Mouse (Mus musculus) heart, postnatal 4 days (tissue): Measurements from ENCODE around the gene Wars. TPM values are rescaled to one million over a fixed set of nuclear protein-coding genes. Genes with fewer than 3 reads are reported as not detected.
"Not testable (repeated sequence)": the region's sequence is repeated elsewhere in the genome, so short reads cannot be mapped to it uniquely, and the experiment has no call there.

Source experiments
- DNase-seq: peaks from one replicate; pipeline ENCODE4 v3.0.0; 2021
- total RNA-seq, 2 experiments: library from RNA; stranded (reverse); gene quantifications; 2 replicates each; pipeline ENCODE4 v1.2.3; 2021

The Wars gene
- total RNA-seq, 2 experiments from 2014 or later, result 48.1 to 49.0 TPM

DNA sequence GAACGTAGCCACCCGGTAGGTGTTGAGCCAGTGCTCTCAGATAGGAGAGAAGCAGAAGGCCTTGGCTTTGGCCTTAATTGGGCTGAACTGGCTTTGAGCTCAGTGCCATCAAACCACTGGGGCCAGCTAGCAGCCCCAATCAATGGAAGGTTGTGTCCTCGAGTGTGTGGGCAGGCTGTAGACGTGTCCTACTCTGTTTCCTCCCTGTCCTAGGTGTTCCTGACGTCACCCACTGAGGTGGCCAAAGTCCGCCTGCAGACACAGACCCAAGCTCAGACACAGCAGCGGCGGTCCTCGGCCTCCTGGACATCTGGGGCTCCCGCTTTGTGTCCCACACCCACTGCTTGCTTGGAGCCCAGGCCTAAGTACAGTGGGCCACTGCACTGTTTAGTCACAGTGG is 38.9 kb downstream of the Wars start:
- no peak for DNase-seq

DNA sequence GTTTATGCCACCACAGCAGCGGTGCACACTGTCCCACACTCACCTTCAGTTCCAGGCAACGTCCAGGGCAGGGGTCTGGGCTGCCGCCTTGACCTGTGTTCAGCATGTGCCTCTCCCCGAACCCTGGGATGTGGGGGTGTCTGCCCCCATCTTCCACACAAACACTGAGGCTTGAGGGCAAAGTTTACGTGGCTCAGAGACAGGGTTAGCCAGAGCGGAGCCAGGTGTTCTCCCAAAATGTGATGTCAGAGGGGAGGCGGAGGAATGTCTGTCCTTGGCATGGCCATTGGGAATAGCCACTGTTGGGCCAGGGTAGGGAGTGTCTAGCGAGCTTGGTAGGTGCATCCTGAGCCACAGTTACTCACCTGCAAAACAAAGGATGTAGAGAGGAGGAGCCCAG is 41.2 kb downstream of the Wars start:
- DNase-seq, result no peak

DNA sequence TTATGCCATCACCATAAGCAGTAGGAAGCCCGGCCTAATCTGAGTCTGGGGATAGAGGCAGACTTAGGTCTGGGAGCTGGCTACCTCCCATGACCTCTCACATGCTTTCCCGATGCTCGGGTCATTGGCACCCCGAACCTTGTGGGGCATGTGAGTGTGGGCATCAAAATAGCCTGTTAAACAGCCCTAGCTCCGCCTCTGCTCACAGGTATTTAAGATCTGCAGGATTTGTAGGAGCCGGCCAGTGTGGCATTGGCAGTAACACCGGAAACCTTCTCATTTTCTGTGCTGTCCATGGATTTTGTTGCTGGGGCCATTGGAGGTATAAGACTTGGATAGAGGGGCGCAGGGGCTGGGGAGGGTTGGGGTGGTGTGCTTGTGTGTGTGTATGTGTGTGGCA is 43.1 kb downstream of the Wars start:
- no peak for DNase-seq

DNA sequence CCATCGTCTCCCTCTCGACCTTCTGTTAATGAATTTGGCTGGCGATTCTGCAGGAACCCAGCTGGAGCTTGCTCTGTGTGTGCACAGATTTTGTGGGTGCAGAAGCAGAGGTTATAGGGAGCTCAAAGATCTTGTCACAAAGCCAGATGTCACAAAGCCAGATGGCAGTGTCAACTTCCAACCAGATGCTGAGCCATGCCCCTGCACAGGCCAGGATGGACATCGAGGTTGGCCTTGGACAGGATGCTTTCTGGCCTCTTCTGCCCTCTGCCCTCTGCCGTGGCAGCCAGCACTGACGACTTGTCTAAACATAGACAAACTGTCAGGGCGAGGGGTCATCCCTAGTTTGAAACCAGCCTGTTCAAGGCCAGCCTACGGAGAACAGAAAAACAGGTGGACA is 43.8 kb downstream of the Wars start:
- no peak for DNase-seq

DNA sequence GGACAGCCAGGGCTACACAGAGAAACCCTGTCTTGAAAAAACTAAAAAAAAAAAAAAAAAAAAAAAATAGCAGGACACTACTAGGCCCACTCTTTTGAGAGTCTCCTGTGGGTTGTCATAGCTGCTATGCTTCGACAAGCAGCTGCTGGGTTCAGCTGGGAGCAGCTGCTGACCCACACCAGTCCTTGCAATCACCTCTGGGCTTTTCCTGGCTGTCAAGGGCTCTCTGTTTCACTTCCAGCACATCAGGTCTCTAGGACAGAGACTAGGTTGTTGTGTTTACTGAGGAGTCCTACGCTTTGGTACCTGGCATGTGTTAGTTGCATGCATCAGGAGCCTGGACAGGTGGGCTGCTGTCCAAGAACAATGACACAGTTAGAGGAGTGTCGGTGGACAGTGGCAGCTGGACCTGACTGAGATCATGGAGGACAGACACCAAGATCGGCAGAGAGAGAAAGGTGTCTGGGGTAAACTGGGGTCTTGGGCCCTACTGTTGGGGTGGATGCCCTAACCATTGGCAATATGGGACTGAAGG is 44.4 kb downstream of the Wars start:
- no peak for DNase-seq

DNA sequence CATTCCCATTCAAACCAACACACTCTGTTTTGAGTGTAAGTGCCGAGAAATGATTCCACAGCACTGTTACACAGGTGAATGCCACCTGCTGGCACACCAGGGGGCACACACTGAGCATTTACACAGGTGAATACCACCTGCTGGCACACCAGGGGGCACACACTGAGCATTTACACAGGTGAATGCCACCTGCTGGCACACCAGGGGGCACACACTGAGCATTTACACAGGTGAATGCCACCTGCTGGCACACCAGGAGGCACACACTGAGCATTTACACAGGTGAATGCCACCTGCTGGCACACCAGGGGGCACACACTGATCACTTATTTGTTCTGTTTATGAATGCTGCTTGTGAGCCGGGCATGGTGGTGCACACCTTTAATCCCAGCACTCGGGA is 45.9 kb downstream of the Wars start:
- not testable (repeated sequence) for DNase-seq

DNA sequence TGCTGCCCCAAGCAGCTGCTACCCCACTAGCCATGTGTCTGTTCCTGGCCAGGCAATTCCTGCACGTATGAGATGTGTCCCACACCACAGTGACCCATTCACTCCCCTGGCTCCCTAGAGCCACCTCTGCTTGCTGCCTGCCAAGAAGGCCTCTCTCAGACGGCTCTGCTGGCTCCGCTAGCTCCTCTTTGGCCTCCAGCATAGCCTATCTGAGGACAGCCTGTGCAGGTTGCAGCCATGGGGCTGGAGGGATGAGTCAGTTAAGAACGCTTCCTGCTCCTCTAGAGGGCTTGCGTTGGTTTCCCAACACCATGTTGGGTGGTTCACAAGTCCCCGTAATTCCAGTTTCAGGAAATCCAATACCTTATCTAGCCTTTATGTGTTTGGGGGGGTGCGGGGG is 51.3 kb downstream of the Wars start:
- no peak for DNase-seq

DNA sequence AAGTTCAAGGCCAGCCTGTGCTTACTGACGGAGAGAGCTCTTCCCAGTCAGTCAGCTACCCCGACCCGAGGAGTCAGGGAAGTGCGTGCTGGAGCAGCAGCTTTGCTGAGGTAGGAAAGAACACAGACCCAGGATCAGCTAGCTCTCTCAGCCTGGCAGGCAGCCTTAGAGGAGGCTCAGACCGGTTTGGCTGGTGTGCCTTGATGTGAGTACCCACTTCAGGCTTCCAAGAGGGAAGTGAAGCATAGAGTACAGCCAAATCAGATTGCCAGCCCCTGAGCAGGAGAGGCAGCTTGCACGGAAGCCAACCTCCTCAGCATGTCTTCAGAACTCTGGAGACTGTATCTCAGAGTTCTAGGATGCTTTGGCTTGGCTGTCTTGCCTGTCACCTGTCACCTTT is 52.8 kb downstream of the Wars start:
- no peak for DNase-seq

DNA sequence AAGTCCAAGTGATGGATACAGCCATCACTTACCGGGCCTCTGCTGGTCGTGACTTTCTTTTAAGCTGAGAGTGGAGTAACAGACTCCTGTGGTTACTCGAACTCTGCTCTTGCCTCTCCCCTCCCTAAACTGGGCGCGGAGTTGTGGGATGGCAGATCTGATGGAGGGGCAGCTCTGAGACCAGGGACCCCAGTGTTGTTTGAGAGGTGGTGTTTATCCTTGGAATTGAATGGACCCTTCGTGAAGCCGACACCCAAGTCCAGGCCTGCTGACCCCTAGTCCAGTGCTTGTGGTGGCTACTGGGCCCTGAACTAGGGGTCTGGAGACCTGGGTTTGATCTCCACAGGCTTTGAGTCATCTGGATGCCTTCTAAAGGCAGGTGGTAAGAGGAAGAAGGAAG is 57.3 kb downstream of the Wars start:
- DNase-seq, result no peak

DNA sequence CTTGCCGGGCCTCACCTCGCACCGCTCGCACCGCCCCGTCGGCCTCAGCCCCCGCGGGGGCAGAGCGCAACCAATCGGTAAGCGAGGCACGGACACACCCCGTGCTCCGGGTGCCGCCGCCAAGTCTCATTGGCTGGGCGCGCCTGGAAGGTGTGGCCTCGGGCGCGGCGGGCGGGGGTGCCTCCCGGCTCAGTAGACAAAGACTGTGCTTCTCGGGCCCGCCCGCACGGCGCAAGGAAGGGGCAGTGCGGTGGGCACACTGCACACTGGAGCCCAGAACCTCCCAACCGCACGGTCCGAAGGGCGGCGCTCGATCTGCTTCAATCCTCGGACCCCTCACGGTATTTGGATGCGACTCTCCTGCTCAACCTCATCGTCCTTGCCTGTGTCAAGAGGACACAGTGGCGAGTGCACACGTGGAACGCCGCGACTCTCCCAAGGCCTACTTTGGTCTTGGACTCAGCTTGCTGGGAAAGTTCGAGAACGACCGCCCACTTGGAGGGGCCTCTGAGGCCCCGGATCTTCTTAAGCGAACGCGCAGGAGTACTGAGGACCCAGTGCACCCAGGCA is 58.0 kb downstream of the Wars start, which contains the start of the genes Slc25a29 and Slc25a47:
Gene Slc25a29, minus strand, starts transcription at position 44 of the 570 bp plus-strand sequence.
Gene Slc25a47, plus strand, starts transcription at position 207 of the 570 bp plus-strand sequence.
- peak; percentile 97 for DNase-seq

DNA sequence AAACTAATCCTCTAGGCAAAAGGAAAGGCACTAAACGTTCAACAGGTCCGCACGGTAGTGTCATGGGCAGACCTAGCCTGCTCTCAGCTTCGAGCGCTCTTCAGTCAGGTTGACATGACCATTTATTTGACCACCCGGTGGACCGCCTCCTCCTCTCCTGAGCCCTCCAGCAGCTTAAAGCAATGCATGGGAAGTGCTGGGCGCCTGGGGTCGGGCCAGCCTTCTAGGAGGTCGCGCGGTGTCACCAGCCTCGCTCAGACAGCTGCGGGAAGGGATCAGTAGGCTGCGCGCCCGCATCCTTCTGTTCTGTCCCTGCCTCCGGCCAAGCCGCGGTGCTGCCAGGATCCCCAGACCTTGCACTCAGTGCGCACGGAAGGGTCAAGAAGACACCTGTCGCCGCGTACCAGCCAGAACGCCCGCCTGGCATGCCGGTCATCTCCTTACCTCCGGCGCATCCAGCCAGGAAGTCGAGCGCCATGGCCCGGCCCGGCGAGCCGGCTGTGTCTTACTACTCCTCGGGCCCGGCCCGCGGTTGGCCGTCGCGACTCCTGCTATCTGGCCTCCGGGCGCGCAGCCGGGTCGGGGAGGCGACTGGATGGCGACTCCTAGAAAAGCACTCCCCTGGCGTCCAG is 58.6 kb downstream of the Wars start:
- DNase-seq, result no peak

DNA sequence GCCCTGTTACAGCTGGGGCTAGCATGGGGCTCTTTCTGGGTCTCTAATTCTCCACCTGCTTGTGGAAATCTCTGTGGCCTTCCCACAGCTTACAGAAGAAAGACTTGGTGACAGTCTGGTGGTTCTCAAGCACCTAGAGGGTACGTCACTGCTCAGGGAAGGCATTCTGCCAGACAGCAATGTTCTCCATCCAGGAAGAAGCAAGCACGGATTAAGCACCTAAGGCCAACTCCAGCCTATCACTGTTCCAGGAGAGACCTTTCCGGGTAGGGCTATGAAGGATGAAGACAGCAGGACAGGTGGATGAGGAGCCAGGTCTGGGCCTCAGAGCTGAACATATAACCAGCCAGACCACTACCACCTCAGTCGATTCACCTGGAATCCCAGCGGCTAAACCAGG is 59.2 kb downstream of the Wars start:
- DNase-seq, result no peak

DNA sequence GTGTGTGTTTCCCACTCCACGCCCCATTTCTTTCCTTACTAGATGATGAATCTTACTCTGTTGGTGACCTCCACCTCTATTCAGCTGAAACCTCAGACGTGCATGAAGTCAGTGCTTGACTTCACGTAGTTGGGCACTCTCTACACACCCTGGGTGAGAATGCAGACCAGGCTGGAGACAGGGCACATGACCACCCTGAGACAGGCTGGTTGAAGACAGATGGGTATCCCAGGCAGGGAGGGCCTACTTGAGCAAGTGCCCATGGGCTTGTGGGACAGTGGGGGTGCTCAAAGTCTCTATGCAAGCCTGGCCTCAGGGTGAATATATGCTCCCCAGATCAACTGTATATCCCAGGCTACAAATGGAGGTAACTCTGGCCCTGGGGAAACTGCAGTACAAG is 59.6 kb downstream of the Wars start:
- no peak for DNase-seq

DNA sequence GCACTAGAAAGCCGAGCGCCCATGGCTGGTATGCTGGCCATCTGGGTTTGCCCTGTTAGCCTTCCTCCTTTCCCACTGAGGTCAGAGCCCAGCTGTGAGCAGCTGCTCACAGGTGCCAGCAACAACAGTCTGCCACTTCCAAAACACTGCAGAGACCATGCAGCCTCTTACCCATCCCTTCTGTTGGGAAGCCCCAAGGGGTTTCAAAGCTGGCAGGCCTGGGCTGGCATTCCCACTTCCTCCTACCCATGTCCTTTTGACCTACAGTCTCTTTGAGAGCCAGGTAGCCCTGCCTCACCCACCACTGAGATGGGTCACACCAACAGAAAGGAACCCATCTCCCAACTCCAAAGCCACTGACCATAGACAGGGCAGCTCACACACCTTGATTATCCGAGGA is 60.6 kb downstream of the Wars start:
- no peak for DNase-seq

DNA sequence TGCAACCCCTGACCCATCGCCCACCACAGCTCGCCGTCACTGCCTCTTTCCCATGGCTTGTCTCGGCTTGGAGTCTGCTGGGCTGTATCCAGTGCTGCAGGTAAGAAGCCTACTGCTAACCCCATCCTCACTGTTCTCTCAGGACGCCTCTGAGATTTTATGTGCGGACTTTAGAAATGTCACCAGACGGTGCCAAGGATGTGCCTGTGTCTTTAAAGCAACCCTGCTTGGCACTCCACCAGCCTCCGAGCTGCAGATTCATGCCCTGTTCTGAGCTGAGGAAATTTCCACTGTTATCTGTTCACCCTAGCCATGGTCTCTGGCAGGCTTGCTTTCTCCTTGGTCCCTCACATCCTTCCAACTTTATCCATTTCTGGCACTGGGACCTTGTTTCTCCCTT is 61.1 kb downstream of the Wars start:
- DNase-seq, result no peak

DNA sequence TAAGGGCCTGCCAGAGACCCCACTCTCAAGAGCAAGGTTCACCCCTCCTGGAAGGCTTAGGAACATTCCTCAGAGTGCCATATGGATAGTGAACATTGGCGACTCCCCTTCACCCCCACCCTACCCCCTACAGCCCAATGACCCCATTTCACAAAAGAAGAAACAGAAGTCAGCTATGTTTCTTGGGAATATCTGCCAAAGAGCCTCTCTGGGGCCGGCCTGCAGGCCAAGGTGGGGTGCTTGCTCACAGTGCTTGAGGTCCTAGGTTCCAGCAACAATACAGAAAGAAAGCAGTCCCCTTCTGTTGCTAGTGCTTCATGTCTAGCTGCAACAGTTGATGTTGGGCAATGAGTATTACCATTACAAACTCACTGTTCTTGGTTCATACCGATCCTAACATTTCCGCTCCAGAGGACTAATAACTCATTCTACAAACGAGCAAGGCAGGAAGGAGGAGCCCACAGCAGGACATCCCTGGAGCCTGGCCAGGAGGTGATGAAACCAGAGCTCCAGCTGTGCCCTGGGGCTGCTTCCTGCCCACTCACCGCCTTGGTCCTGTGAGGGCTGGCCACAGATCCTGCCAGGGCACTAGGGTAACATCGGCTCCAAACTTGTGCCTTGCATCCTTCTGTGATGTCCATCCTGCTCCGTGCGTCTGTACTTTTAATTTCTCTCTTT is 61.9 kb downstream of the Wars start:
- peak; percentile 55 for DNase-seq

DNA sequence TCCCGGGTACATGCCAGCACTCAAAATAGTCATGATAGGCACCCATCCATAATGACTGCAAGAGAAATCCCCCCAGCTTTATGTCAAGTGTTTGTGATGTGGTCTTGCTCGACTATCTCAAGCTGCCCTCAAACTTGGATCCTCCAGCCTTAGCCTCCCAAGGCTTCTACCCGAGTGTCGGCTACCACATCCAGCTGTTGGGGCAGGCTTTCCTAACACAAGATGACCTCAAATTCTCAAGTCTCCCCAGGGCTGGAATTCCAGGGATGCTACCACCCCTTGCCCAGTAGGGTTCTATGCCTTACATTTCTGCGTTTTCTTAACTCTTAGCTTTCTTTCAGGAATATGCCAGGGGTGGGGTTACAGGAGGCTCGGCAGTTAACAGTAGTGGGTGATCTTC is 63.6 kb downstream of the Wars start:
- DNase-seq, result no peak

DNA sequence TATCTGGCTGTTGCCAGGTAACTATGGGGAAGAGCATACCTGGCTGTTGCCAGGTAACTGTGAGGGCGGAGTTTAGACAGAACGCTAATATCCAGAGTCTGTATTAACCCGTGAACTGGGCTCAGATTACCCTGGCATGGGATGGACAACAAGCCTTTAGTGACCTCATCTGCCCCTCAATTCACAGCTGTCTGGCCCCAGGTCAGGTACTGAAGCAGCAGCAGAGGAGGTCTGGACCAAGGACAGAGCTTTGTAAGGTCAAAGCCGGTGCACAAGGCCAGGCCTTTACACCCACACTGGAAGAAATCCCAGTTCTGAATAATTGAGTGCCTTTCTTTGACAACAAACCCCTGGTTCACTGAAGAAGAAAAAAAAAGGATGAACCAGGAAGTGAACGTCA is 64.3 kb downstream of the Wars start:
- no peak for DNase-seq

DNA sequence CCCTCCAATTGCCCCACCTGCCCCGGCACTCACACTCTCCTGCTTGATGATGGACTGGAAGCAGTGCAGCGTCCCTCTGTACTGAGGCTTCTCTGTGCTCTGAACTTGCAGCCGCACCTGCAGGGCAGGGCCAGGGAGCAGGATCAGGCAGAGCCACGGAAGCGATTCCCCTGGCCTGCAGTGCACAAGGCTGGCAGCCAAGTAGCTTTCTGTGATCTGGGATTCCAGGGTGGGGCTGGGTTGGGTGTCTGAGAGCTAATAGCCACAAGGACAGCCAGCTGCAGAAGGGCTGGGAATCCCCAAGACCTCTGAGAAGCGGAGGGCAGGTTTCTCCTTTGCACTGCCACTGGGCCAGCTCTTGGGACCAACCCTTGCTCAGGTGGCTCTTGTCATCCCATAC is 66.3 kb downstream of the Wars start:
- DNase-seq, result no peak

DNA sequence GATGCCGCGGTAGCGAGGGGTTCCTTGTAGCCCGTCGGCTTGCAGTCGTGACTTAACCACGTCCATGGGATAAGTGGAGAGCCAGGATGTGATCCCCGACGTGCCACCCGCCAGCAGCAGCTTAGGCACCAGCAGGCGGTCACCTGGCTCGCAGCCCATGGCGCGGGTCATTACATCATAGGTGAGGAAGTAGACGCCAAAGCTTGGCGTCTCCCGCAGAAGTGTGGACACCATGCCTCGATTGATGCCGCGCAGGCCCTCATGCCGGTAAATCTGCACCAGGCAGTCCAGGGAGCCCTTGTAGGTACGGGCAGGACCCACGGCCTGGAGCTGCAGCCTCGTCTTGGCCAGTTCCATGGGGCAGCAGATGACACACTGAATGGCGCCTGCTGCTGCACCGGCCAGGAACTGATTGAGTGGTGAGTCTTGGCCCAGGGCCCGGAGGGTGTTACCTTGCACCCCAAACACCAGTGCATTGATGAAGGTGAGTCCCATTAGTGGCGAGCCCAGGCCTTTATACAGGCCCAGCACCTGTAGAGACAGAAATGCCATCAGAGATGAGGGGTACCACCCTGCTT is 66.9 kb downstream of the Wars start:
- DNase-seq, result no peak

DNA sequence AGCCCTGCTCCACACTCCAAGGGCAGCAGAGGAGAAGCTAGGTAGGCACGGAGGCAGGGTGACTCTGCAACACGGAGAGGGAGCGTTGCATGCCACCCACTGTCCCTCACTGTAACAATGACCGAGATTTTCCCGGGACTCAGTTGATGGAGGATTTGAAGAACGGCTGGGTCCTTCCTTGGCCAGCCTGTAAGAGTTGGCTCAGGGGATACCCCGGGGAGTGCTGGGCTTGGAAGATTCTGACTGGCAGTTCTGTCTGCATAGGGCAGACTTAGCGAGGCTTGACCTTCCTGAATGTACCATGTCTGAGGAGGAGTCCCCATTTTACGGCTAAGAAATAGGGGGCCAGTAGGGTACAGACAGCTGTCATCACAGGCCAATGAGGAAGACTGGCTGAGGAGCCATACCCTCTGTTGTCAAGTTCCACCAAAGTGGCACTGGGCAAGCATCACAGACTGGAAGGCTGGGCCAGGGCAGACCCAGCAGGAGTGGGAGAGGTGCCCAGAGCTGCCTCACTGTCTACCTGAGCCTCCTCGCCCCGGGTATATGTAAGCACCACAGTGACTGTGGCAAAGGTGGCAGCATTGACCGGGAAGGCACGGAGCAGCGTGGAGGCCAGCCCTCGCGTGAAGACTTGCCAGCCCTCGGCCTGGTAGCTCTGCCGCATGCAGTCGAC is 67.6 kb downstream of the Wars start:
- no peak for DNase-seq

DNA sequence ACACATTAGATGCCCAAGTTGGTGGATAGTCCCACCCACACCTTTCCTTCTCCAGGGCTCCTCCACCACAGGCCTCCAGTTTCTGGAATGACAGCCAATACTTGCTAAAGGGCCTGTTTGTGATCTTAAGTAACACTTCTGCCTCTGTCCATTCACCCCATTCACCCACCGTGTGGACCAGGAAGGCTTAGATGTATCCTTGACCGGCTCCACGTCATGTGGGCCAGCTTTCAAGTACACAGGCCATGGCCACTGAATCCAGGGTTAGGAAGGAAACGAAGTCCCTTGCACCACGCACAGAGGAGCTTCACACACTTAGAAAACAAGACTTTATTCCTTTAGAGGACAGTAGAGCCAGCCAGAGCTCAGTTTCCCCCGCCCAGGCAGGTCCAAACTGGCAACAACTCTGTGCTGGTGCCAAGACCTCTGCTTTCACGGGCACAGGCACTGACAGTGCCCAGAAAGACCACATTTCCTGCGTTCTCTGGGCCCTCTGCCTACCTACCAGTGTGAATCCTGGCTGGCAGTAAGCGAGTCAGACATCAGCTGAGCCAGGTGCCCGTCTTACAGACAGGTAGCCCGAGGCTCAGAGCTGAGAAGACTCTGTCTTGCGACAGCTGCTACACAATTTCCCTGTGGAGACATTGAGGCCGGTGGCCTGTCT is 68.3 kb downstream of the Wars start:
- no peak for DNase-seq
